Mouse (Mus musculus) CH12.LX (cell line): ENCODE measurements around the gene Abcb1b. TPM values are rescaled to one million over a fixed set of nuclear protein-coding genes. Genes with fewer than 3 reads are reported as not detected.
A peak's percentile ranks its signal among the peaks of the same experiment; 100 is the strongest.

Experiments
- DNase-seq: peaks from one replicate; pipeline ENCODE4 v3.0.0-alpha.2; 2013; ENCODE audit errors: extremely low read depth
- H3K27ac ChIP-seq: 2 replicates; pipeline ENCODE4 v1.5.1; 2012; ENCODE audit warnings: low read depth, mild to moderate bottlenecking, control low read depth, moderate library complexity; ENCODE audit not compliant: insufficient read depth
- H3K27me3 ChIP-seq: replicated peaks from 2 replicates; pipeline ENCODE3; 2012; ENCODE audit warnings: inconsistent platforms
- H3K36me3 ChIP-seq, 2 experiments: replicated peaks in 1 of 2; 2 replicates each; pipeline versions ENCODE3 to v1.6.1; 2012; ENCODE audit warnings: inconsistent platforms in 1 of 2, low read length in 1 of 2, mild to moderate bottlenecking in 1 of 2, mixed read lengths in 1 of 2, moderate library complexity in 1 of 2; ENCODE audit not compliant: control insufficient read depth in 1 of 2, insufficient read depth in 1 of 2
- H3K4me1 ChIP-seq, 2 experiments: 2 replicates each; pipeline ENCODE4 v1.6.1; 2012; ENCODE audit warnings: inconsistent platforms in 1 of 2, moderate library complexity in 1 of 2; ENCODE audit not compliant: insufficient read depth in 2 of 2, control insufficient read depth in 1 of 2
- H3K4me2 ChIP-seq: 2 replicates; pipeline ENCODE4 v1.6.1; 2012; ENCODE audit warnings: low read depth, mild to moderate bottlenecking, control low read depth; ENCODE audit not compliant: poor library complexity, insufficient read depth, severe bottlenecking
- H3K4me3 ChIP-seq, 3 experiments: fragments of 150-350 bp in 1 of 3; sonication (generic) in 1 of 3; replicated peaks in 1 of 3; 2 replicates each; pipeline versions ENCODE3 to v1.5.1; 2011 to 2012; ENCODE audit warnings: low read depth in 2 of 3, low read length in 2 of 3, mild to moderate bottlenecking in 2 of 3, moderate library complexity in 2 of 3, control low read depth in 1 of 3, improper control_type of control experiment in 1 of 3, inconsistent platforms in 1 of 3, mixed read lengths in 1 of 3; ENCODE audit not compliant: poor library complexity in 1 of 3
- H3K79me2 ChIP-seq: replicated peaks from 2 replicates; pipeline ENCODE4 v1.6.1; 2012; ENCODE audit warnings: mild to moderate bottlenecking, moderate library complexity; ENCODE audit not compliant: control insufficient read depth, poor library complexity, insufficient read depth, severe bottlenecking; ENCODE audit errors: extremely low read depth
- H3K9ac ChIP-seq: 2 replicates; pipeline ENCODE4 v1.6.1; 2012; ENCODE audit warnings: low read depth, mild to moderate bottlenecking, control low read depth, moderate library complexity; ENCODE audit not compliant: insufficient read depth
- H3K9me3 ChIP-seq: replicated peaks from 2 replicates; pipeline ENCODE3; 2012; ENCODE audit warnings: low read length, inconsistent platforms, mixed read lengths
- BHLHE40 ChIP-seq: IDR thresholded peaks from 2 replicates; pipeline ENCODE4 v1.6.1; 2011; ENCODE audit warnings: mild to moderate bottlenecking, low read depth, low read length, improper control_type of control experiment
- CHD1 ChIP-seq: IDR thresholded peaks from 2 replicates; pipeline ENCODE4 v1.6.1; 2012; ENCODE audit warnings: low read depth, low read length, improper control_type of control experiment, inconsistent platforms
- CHD2 ChIP-seq: IDR thresholded peaks from 2 replicates; pipeline ENCODE4 v1.6.1; 2011; ENCODE audit warnings: low read length, improper control_type of control experiment
- CTCF ChIP-seq, 2 experiments: IDR thresholded peaks in 1 of 2; conservative IDR thresholded peaks in 1 of 2; 2 replicates each; pipeline ENCODE4 v1.5.1; 2011 to 2012; ENCODE audit warnings: low read depth in 2 of 2, low read length in 2 of 2, improper control_type of control experiment in 1 of 2, inconsistent platforms in 1 of 2, mild to moderate bottlenecking in 1 of 2, moderate library complexity in 1 of 2
- E2F4 ChIP-seq: IDR thresholded peaks from 2 replicates; pipeline ENCODE4 v1.6.1; 2011; ENCODE audit warnings: low read depth, low read length, improper control_type of control experiment; ENCODE audit not compliant: insufficient replicate concordance
- ELF1 ChIP-seq: IDR thresholded peaks from 2 replicates; pipeline ENCODE4 v1.6.1; 2014; ENCODE audit warnings: low read depth, mild to moderate bottlenecking, inconsistent platforms, low read length, improper control_type of control experiment
- EP300 ChIP-seq: IDR thresholded peaks from 2 replicates; pipeline ENCODE4 v1.6.1; 2011; ENCODE audit warnings: low read length, improper control_type of control experiment
- GABPA ChIP-seq: IDR thresholded peaks from 2 replicates; pipeline ENCODE4 v1.6.1; 2012; ENCODE audit warnings: low read depth, low read length, improper control_type of control experiment, inconsistent platforms; ENCODE audit not compliant: insufficient replicate concordance
- HCFC1 ChIP-seq: IDR thresholded peaks from 2 replicates; pipeline ENCODE4 v1.6.1; 2012; ENCODE audit warnings: low read depth, mild to moderate bottlenecking, inconsistent platforms, low read length, improper control_type of control experiment
- IRF4 ChIP-seq: IDR thresholded peaks from 2 replicates; pipeline ENCODE4 v1.6.1; 2014; ENCODE audit warnings: low read depth, mild to moderate bottlenecking, inconsistent platforms, low read length, improper control_type of control experiment
- JUN ChIP-seq: IDR thresholded peaks from 2 replicates; pipeline ENCODE4 v1.6.1; 2011; ENCODE audit warnings: low read depth, mild to moderate bottlenecking, low read length, improper control_type of control experiment, moderate library complexity; ENCODE audit not compliant: insufficient read depth
- KAT2A ChIP-seq: IDR thresholded peaks from 2 replicates; pipeline ENCODE4 v1.6.1; 2012; ENCODE audit warnings: low read length, improper control_type of control experiment, inconsistent platforms; ENCODE audit not compliant: insufficient replicate concordance
- MAFK ChIP-seq: IDR thresholded peaks from 2 replicates; pipeline ENCODE4 v1.6.1; 2011; ENCODE audit warnings: low read length, improper control_type of control experiment; ENCODE audit not compliant: insufficient replicate concordance
- MAX ChIP-seq: IDR thresholded peaks from 2 replicates; pipeline ENCODE4 v1.6.1; 2011; ENCODE audit warnings: low read length, improper control_type of control experiment
- MAZ ChIP-seq: IDR thresholded peaks from 2 replicates; pipeline ENCODE4 v1.6.1; 2012; ENCODE audit warnings: low read depth, mild to moderate bottlenecking, inconsistent platforms, low read length, improper control_type of control experiment, moderate library complexity
- MEF2A ChIP-seq: IDR thresholded peaks from 2 replicates; pipeline ENCODE4 v1.6.1; 2014; ENCODE audit warnings: low read depth, mild to moderate bottlenecking, inconsistent platforms, low read length, improper control_type of control experiment, borderline replicate concordance
- MXI1 ChIP-seq: IDR thresholded peaks from 2 replicates; pipeline ENCODE4 v1.6.1; 2011; ENCODE audit warnings: mild to moderate bottlenecking, low read depth, low read length, improper control_type of control experiment
- MYC ChIP-seq: IDR thresholded peaks from 2 replicates; pipeline ENCODE4 v1.6.1; 2011; ENCODE audit warnings: low read depth, mild to moderate bottlenecking, improper control_type of control experiment, low read length
- NELFE ChIP-seq: IDR thresholded peaks from 2 replicates; pipeline ENCODE4 v1.6.1; 2011; ENCODE audit warnings: low read depth, low read length, improper control_type of control experiment
- NRF1 ChIP-seq: IDR thresholded peaks from 2 replicates; pipeline ENCODE4 v1.6.1; 2014; ENCODE audit warnings: low read depth, mild to moderate bottlenecking, inconsistent platforms, low read length, improper control_type of control experiment, moderate library complexity
- PAX5 ChIP-seq: IDR thresholded peaks from 2 replicates; pipeline ENCODE4 v1.6.1; 2012; ENCODE audit warnings: low read length, inconsistent platforms, mixed read lengths
- POLR2A ChIP-seq: IDR thresholded peaks from 2 replicates; pipeline ENCODE4 v1.6.1; 2011; ENCODE audit warnings: low read depth, mild to moderate bottlenecking, improper control_type of control experiment, low read length
- POLR2AphosphoS2 ChIP-seq: IDR thresholded peaks from 2 replicates; pipeline ENCODE4 v1.6.1; 2011; ENCODE audit warnings: low read depth, low read length, improper control_type of control experiment
- RCOR1 ChIP-seq: conservative IDR thresholded peaks from 2 replicates; pipeline ENCODE4 v1.6.1; 2012; ENCODE audit warnings: low read depth, mild to moderate bottlenecking, inconsistent platforms, low read length, improper control_type of control experiment
- SIN3A ChIP-seq: IDR thresholded peaks from 2 replicates; pipeline ENCODE4 v1.6.1; 2012; ENCODE audit warnings: low read length, improper control_type of control experiment, inconsistent platforms
- TBP ChIP-seq: conservative IDR thresholded peaks from 2 replicates; pipeline ENCODE4 v1.6.1; 2011; ENCODE audit warnings: low read depth, low read length, improper control_type of control experiment
- TCF12 ChIP-seq: IDR thresholded peaks from 2 replicates; pipeline ENCODE4 v1.6.1; 2014; ENCODE audit warnings: low read depth, mild to moderate bottlenecking, inconsistent platforms, low read length, improper control_type of control experiment
- UBTF ChIP-seq: IDR thresholded peaks from 2 replicates; pipeline ENCODE4 v1.6.1; 2012; ENCODE audit warnings: low read depth, mild to moderate bottlenecking, inconsistent platforms, low read length, improper control_type of control experiment, moderate library complexity
- USF2 ChIP-seq: conservative IDR thresholded peaks from 2 replicates; pipeline ENCODE4 v1.6.1; 2011; ENCODE audit warnings: low read depth, low read length, improper control_type of control experiment
- ZC3H11A ChIP-seq: IDR thresholded peaks from 2 replicates; pipeline ENCODE4 v1.6.1; 2012; ENCODE audit warnings: low read depth, mild to moderate bottlenecking, inconsistent platforms, low read length, improper control_type of control experiment
- ZKSCAN1 ChIP-seq: IDR thresholded peaks from 2 replicates; pipeline ENCODE4 v1.6.1; 2012; ENCODE audit warnings: low read depth, inconsistent platforms, low read length, improper control_type of control experiment, borderline replicate concordance
- ZMIZ1 ChIP-seq: IDR thresholded peaks from 2 replicates; pipeline ENCODE4 v1.6.1; 2012; ENCODE audit warnings: low read depth, mild to moderate bottlenecking, inconsistent platforms, low read length, improper control_type of control experiment
- dilution Hi-C: fragments of 300-500 bp; cut with MboI; formaldehyde crosslinking; loops from 2 replicates; pipeline ENCODE4 v1.14.3; 2020; ENCODE audit warnings: low sequenced_read_pairs; ENCODE audit not compliant: extremely low pct_unique_long_range_greater_than_20kb, extremely low pct_ligation_motif_present
- in situ Hi-C: fragments of 300-500 bp; cut with MboI; formaldehyde crosslinking; loops from 3 replicates; pipeline ENCODE4 v1.14.3; 2019; ENCODE audit warnings: low sequenced_read_pairs, low pct_ligation_motif_present, low pct_unique_long_range_greater_than_20kb, mixed read lengths
- polyA plus RNA-seq: library from polyadenylated mRNA; unstranded; fragments of >175 nt; gene quantifications from 2 replicates; pipeline ENCODE4 v1.2.1, GENCODE M21; 2012; ENCODE audit warnings: low read depth; ENCODE audit not compliant: insufficient read length
- total RNA-seq, 2 experiments: library from RNA; depleted of rRNA; stranded (reverse); fragments of 300-350 nt in 1 of 2; fragments of >200 nt in 1 of 2; gene quantifications; 2 replicates each; pipeline ENCODE4 v1.2.3; 2012 to 2014

Gene Abcb1b
- total RNA-seq (2012; rRNA removed) (14.2 and 16.1 TPM in 2 replicates), total RNA-seq (2014; rRNA removed) (1.5 and 1.8 TPM in 2 replicates), polyA plus RNA-seq (1.2 and 1.5 TPM in 2 replicates)

- peak within 1 kb of the TSS in 2 of 3 experiments; percentile 28 to 62 for H3K4me3 ChIP-seq
- no peaks in the 10 kb centered on the region for H3K36me3 ChIP-seq
- no peak for DNase-seq
- H3K4me1 ChIP-seq, result no peaks in the 10 kb centered on the region
- dilution Hi-C loops, result no loop called here
- in situ Hi-C loops, result no loop called here
- no peaks in the 10 kb centered on the region for H3K9me3 ChIP-seq
- peak within 1 kb of the TSS; percentile 35 for H3K9ac ChIP-seq
- H3K79me2 ChIP-seq, result peaks cover 6% of the 10 kb centered on the region
- H3K27me3 ChIP-seq, result no peaks in the 10 kb centered on the region
- H3K4me2 ChIP-seq, result no peak within 1 kb of the TSS
- H3K27ac ChIP-seq, result peak within 1 kb of the TSS; percentile 30; the same call in 1 of the 2 replicates
- TF ChIP-seq TBP (no peak; the same call in 1 of the 2 replicates), JUN (no peak), ZKSCAN1 (no peak), ZC3H11A (no peak), ZMIZ1 (0 out of 2 replicates have a peak, but pooled peaks have one; percentile 51), MAFK (no peak), POLR2A (peak; percentile 77), KAT2A (no peak), CHD2 (no peak), MAZ (no peak), CHD1 (no peak), IRF4 (no peak), CTCF (conservative IDR thresholded peaks at IDR 0.05 in 1 of 2, IDR thresholded peaks at IDR 0.05 in 1 of 2; ENCODE audit: low read depth in 2 of 2, low read length in 2 of 2) (no peak), NELFE (peak; percentile 66), USF2 (no peak), EP300 (no peak), SIN3A (no peak), E2F4 (no peak), PAX5 (no peak), GABPA (no peak), BHLHE40 (peak; percentile 80), MXI1 (peak; percentile 83), UBTF (no peak), RCOR1 (no peak), TCF12 (no peak), NRF1 (peak; percentile 51), MYC (0 out of 2 replicates have a peak, but pooled peaks have one; percentile 50), MAX (peak; percentile 39; the same call in 1 of the 2 replicates), MEF2A (no peak), HCFC1 (no peak), POLR2AphosphoS2 (no peak), ELF1 (no peak)
- TF ChIP-seq, all 38 proteins: peak for 8
Measured at GRCm38 (mm10) chr5:8797987-8798751, at the start of gene Abcb1b. TSS of gene Abcb1b (plus strand) at chr5:8798147.
